Mouse (Mus musculus): ENCODE measurements around the gene Ctso.

DNA sequence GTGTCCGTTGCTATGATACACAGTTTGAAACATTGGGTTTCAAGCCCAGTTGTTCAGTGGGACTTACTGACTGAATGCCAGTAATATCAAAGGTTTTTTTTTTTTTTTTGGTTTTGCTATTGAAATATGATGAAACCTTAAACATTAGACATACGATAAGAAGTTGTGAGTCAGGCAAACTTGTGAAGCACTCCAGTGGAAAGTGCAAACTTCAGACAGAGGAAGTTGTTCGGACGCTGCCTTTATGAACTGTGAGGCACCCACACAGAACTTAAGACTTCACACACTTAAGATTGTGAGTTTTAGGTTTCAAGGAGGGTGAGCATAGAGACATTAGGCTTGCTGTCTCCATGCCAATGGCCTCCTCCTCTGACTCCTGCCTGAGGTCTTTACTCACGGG, 49.2 kb downstream of the Ctso start:
- TF ChIP-seq POLR2A (IDR thresholded peaks at IDR 0.05; ENCODE audit: low read depth, low read length) (no peak), CTCF (conservative IDR thresholded peaks at IDR 0.05; ENCODE audit: insufficient read depth, insufficient read length, low read depth, low read length) (no peak)
